ENCODE assay signal across 10 mouse cellular contexts in genomic region chr11:59975241-59975640, GRCm38 (mm10).
"Had no signal": no experiment of that assay in that cellular context is flagged by ENCODE, and none has a peak within 500 bp of the region (broad histone marks: within the 10 kb centered on the region; RNA-seq: fewer than 3 reads in every experiment).

No protein-coding gene starts in this region.

- H3K9me3 ChIP-seq: intestine, embryonic 15.5 days; liver, embryonic 13.5 days had no signal

- H3K27ac ChIP-seq: intestine, embryonic 15.5 days; left cerebral cortex, adult 2 months; liver, embryonic 13.5 days; stomach, postnatal 0 days had no signal

- H3K9ac ChIP-seq: intestine, embryonic 15.5 days; liver, embryonic 13.5 days; liver, postnatal 0 days had no signal

- ATAC-seq: intestine, embryonic 15.5 days; liver, postnatal 0 days had no signal

- H3K4me1 ChIP-seq: intestine, embryonic 15.5 days; liver, embryonic 13.5 days had no signal

- DNase-seq: kidney, adult 8-10 months; kidney, postnatal 25 days; liver; liver, embryonic 13.5 days; liver, postnatal 0 days; midbrain, embryonic 14.5 days; thymus, postnatal 14 days had no signal

- H3K27me3 ChIP-seq: intestine, embryonic 15.5 days; liver, embryonic 13.5 days had no signal

- H3K36me3 ChIP-seq: intestine, embryonic 15.5 days; liver, embryonic 13.5 days had no signal

- H3K4me2 ChIP-seq: intestine, embryonic 15.5 days; liver, embryonic 13.5 days had no signal

- H3K4me3 ChIP-seq: intestine, embryonic 15.5 days; left cerebral cortex, adult 2 months; liver, embryonic 13.5 days had no signal
